Mouse (Mus musculus) neural tube, embryonic 15.5 days (tissue): ENCODE measurements around the gene Tbc1d2. TPM values are rescaled to one million over a fixed set of nuclear protein-coding genes. Genes with fewer than 3 reads are reported as not detected.
A peak's percentile ranks its signal among the peaks of the same experiment; 100 is the strongest.

Experiments used
- ATAC-seq: fragments of 200-750 bp; cut with Nextera tagmentation; 2 replicates; pipeline ENCODE4 v1.8.0; 2017; ENCODE audit warnings: mild to moderate bottlenecking, moderate TSS enrichment, moderate library complexity; ENCODE audit not compliant: low FRiP score
- H3K27ac ChIP-seq: fragments of 300-500 bp; sonication (generic); replicated peaks from 2 replicates; pipeline ENCODE4 v1.5.1; 2015; ENCODE audit warnings: mild to moderate bottlenecking, inconsistent platforms
- H3K27me3 ChIP-seq: fragments of 300-500 bp; sonication (generic); replicated peaks from 2 replicates; pipeline ENCODE4 v1.6.1; 2015; ENCODE audit warnings: inconsistent platforms
- H3K36me3 ChIP-seq: fragments of 300-500 bp; sonication (generic); 2 replicates; pipeline ENCODE4 v1.6.1; 2015; ENCODE audit warnings: inconsistent platforms
- H3K4me1 ChIP-seq: fragments of 300-500 bp; sonication (generic); 2 replicates; pipeline ENCODE4 v1.6.1; 2015; ENCODE audit warnings: inconsistent platforms
- H3K4me2 ChIP-seq: fragments of 300-500 bp; sonication (generic); 2 replicates; pipeline ENCODE4 v1.6.1; 2015; ENCODE audit warnings: inconsistent platforms, mild to moderate bottlenecking, moderate library complexity
- H3K4me3 ChIP-seq: fragments of 300-500 bp; sonication (generic); replicated peaks from 2 replicates; pipeline ENCODE4 v1.5.1; 2015; ENCODE audit warnings: mild to moderate bottlenecking, inconsistent platforms
- H3K9ac ChIP-seq: fragments of 300-500 bp; sonication (generic); replicated peaks from 2 replicates; pipeline ENCODE4 v1.6.1; 2015; ENCODE audit warnings: mild to moderate bottlenecking, inconsistent platforms
- H3K9me3 ChIP-seq: fragments of 300-500 bp; sonication (generic); replicated peaks from 2 replicates; pipeline ENCODE4 v1.6.1; 2016; ENCODE audit warnings: inconsistent platforms
- WGBS: fragments of 180-500 bp; shearing (Covaris S2); methylation state at CpG from one replicate; pipeline ENCODE4 v1.1.7; 2015; ENCODE audit warnings: mixed read lengths; 5-methylcytosine and 5-hydroxymethylcytosine counted together
- polyA plus RNA-seq: library from polyadenylated mRNA; unstranded; fragments of >200 nt; fragmentation: Nextera tagmentation; extraction: Ambion mirVana; gene quantifications from 2 replicates; pipeline ENCODE4 v1.2.1, GENCODE M21; 2015

Gene Tbc1d2
- polyA plus RNA-seq, 1 experiment from 2014 or later, result 0.73 TPM

DNA sequence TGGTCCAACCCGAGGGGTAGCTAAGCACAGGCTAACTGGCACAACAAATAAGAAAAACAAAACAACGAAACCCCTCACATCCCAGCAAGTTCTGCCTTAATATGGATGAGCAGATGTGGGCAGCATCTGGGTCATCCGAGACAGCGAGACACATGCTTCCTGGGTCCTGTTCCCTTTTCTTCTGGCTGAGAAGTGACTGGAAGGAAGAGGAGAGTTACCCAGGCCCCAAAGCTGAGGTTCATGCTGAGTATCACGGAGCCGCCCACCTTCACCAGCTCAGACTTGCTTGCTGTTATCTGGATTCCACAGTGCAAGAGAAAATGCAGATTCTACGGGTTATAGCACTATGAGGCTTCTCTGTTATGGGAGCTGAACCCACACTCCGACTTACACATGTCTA is 29.1 kb downstream of the Tbc1d2 start:
- H3K4me2 ChIP-seq, result no peak overlapping the region
- H3K27ac ChIP-seq, result no peak overlapping the region
- no peaks in the 10 kb centered on the region for H3K36me3 ChIP-seq
- H3K9me3 ChIP-seq, result no peaks in the 10 kb centered on the region
- no peak overlapping the region for H3K4me3 ChIP-seq
- ATAC-seq, result no peak
- WGBS, result 79% methylated on average over 8 of the region's 8 CpGs
- H3K4me1 ChIP-seq, result peaks cover 3% of the 10 kb centered on the region; the same call in 1 of the 2 replicates
- peaks cover 3% of the 10 kb centered on the region; the same call in 1 of the 2 replicates for H3K27me3 ChIP-seq
- H3K9ac ChIP-seq, result no peak overlapping the region

DNA sequence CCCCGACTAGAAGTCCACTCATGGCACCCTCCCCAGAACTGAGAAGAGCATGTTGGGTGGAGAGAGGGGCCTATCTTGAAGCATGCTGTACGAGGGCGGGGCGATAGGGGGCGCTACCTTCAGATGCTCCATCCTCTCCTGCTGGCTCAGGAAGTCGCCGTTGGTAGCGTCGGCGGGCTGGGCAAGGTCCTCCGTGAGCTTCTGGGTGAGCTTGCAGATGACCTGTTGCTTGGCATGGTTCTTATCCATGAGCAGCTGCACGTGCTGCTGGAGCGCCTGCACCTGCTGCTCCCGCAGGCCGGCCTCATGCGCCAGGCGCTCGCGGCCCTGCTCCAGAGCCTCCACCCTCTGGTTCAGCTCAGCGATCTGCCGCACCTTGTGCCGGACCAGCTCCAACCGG is 29.7 kb downstream of the Tbc1d2 start:
- Histone ChIP-seq H3K9me3 (no peaks in the 10 kb centered on the region), H3K9ac (no peak overlapping the region), H3K4me3 (no peak overlapping the region), H3K4me1 (peaks cover 3% of the 10 kb centered on the region; the same call in 1 of the 2 replicates), H3K27ac (no peak overlapping the region), H3K27me3 (peaks cover 3% of the 10 kb centered on the region; the same call in 1 of the 2 replicates), H3K4me2 (peak overlapping the region; percentile 22; the same call in 1 of the 2 replicates), H3K36me3 (no peaks in the 10 kb centered on the region)
- WGBS, result 9% methylated on average over 23 of the region's 23 CpGs
- no peak for ATAC-seq

DNA sequence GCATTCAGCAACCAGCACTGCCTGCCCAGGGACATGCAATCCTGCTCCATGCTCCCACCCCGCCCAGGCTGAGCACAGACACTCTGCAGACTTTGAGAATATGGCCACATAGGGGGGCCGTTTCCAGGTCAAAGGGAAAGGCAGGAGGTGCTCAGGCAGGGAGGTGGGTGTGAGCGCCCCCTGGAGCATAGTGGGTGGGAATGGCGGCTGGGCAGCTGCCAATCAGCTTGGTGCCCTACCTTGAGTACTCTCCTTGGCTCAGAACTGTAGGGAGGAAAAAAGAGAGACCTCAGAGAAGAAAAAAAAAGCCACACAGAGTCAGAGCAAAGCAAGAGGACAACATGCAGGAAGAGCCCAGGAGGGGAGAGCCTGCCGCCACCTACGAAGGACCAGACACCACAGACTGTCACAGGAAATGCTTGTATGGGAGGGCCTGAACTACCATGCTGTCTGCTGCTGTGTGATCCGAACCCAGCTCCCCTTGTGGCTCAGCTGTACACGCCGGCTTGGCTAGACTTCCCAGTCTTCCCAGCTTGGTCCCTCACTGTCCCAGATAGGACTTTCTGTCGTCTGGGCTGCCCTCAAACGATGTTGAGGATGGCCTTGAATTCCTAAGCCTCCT is 31.7 kb downstream of the Tbc1d2 start:
- H3K36me3 ChIP-seq, result no peaks in the 10 kb centered on the region

DNA sequence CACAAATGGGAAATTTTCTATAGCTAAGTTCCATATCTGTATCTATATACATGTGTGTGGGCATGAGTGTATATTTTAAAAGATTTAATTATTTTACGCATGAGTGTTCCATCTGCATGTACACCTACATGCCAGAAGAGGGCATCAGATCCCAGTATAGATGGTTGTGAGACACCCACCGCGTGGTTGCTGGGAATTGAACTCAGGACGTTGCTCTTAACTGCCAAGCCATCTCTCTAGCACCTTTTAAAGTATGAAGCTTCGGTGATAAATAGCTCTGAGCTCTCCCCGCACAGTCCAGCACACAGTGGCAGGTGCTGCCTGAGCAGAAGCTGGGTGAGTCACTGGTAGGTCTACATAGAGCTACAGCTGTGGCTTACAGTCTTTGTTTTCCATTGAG is 32.6 kb downstream of the Tbc1d2 start:
- ATAC-seq, result no peak
- Histone ChIP-seq H3K9ac (no peak overlapping the region), H3K4me2 (no peak overlapping the region), H3K4me1 (peaks cover 3% of the 10 kb centered on the region; the same call in 1 of the 2 replicates), H3K27me3 (peaks cover 10% of the 10 kb centered on the region; the same call in 1 of the 2 replicates), H3K4me3 (no peak overlapping the region), H3K36me3 (no peaks in the 10 kb centered on the region), H3K9me3 (no peaks in the 10 kb centered on the region), H3K27ac (no peak overlapping the region)
- WGBS, result 78% methylated on average over 6 of the region's 6 CpGs

More for the DNA sequence above, 31.7 kb downstream of the Tbc1d2 start:
- Histone ChIP-seq H3K4me1 (peaks cover 3% of the 10 kb centered on the region; the same call in 1 of the 2 replicates), H3K9ac (no peak overlapping the region), H3K4me3 (no peak overlapping the region), H3K9me3 (no peaks in the 10 kb centered on the region), H3K4me2 (no peak overlapping the region), H3K27me3 (peaks cover 10% of the 10 kb centered on the region; the same call in 1 of the 2 replicates), H3K27ac (no peak overlapping the region)
- no peak for ATAC-seq
- WGBS, result 66% methylated on average over 11 of the region's 11 CpGs

DNA sequence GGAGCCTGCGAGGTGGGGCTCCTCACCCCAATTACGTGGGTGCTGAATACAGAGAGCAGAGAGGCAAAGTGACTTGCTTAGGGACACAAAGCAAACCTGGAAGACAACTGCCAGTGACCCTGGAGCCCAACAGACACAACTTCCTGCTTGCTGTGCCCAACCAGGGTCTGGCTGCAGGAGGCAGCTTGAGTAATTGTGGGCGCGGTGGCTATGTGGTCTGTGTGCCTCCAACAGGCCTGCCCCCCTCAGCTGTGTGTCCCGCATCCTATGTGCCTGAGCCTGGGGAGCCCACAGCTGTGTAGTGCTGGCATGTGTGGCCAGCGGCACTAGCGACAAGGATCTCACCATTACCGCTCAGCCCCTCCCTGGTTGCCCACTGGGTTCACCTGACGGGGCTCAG is 35.4 kb downstream of the Tbc1d2 start:
- no peak overlapping the region for H3K27ac ChIP-seq
- no peak overlapping the region for H3K4me3 ChIP-seq
- no peak overlapping the region for H3K4me2 ChIP-seq
- H3K9me3 ChIP-seq, result no peaks in the 10 kb centered on the region
- 82% methylated on average over 9 of the region's 9 CpGs for WGBS
- H3K9ac ChIP-seq, result no peak overlapping the region
- H3K4me1 ChIP-seq, result 0 out of 2 replicates have a peak, but pooled peaks cover 3% of the 10 kb centered on the region
- peaks cover 18% of the 10 kb centered on the region; the same call in 1 of the 2 replicates for H3K27me3 ChIP-seq
- ATAC-seq, result no peak
- no peaks in the 10 kb centered on the region for H3K36me3 ChIP-seq

DNA sequence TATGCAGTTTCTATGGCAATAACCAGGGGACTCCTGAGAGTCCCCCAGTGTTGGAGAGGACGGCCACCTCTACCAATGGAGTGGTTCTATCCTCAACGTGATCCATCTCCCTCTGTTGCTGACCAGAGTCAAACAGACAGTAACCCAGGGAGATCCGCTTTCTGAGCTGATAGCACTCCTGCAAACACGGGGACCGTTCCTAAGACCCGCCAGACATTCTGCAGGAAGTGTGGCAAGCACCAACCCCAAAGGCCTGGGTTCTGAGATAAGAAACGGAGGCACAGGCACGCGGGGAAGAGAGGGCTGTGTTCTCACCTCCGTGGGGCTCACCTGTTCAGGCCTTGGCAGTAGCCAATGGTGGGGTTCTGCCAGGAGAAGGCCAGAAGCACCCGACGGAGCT is 36.4 kb downstream of the Tbc1d2 start:
- Histone ChIP-seq H3K4me3 (no peak overlapping the region), H3K27ac (no peak overlapping the region), H3K27me3 (peaks cover 23% of the 10 kb centered on the region; the same call in 1 of the 2 replicates), H3K9me3 (no peaks in the 10 kb centered on the region), H3K4me1 (0 out of 2 replicates have a peak, but pooled peaks cover 3% of the 10 kb centered on the region), H3K4me2 (no peak overlapping the region), H3K9ac (no peak overlapping the region), H3K36me3 (no peaks in the 10 kb centered on the region)
- 81% methylated on average over 12 of the region's 12 CpGs for WGBS
- no peak for ATAC-seq

DNA sequence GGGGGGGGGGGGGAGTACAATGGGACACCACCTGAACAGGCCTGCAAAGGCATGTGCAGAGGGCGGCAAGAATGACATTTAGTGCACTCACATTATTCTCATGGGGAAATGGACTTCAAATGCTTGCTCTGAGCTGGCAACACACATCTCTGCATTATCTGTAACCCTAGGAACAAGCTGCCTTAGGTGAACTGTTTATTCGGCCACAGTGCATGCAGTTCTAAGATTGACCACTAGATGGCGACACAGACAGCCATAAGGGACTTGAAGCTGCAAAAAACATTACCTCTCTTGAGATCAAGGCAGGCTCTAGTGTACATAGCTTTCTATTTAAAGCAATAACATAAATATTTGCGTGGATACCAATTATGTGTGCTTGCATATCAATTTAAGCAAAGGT is 38.8 kb downstream of the Tbc1d2 start:
- H3K27ac ChIP-seq, result no peak overlapping the region
- ATAC-seq, result peak; percentile 58
- no peak overlapping the region for H3K4me2 ChIP-seq
- no peaks in the 10 kb centered on the region for H3K36me3 ChIP-seq
- H3K9me3 ChIP-seq, result no peaks in the 10 kb centered on the region
- WGBS, result under 1% methylated on average over 4 of the region's 4 CpGs
- H3K4me3 ChIP-seq, result no peak overlapping the region
- H3K27me3 ChIP-seq, result peaks cover 22% of the 10 kb centered on the region; the same call in 1 of the 2 replicates
- no peak overlapping the region for H3K9ac ChIP-seq
- H3K4me1 ChIP-seq, result 0 out of 2 replicates have a peak, but pooled peaks cover 3% of the 10 kb centered on the region

DNA sequence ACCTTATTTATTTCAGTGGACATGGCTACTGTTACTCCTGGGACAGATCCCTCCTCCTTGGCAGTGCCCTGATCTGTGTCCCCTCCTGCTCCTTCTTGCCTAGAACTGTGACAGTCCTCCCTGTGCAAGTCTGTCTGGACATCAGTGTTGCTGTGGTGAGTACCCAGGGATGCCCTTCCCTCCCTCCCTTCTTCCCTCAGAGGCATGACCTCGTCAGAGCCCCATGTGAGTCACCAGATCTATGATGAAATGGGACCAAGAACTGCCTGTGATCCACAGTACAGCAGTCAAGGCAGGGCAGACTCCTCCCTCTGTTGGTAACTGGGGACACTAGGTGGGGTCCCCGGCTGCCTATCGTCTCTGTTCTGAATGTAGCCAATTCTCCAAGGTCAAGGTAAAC is 42.4 kb downstream of the Tbc1d2 start:
- H3K9ac ChIP-seq, result no peak overlapping the region
- H3K4me3 ChIP-seq, result no peak overlapping the region
- no peaks in the 10 kb centered on the region for H3K36me3 ChIP-seq
- H3K27ac ChIP-seq, result no peak overlapping the region
- H3K4me1 ChIP-seq, result 0 out of 2 replicates have a peak, but pooled peaks cover 3% of the 10 kb centered on the region
- no peaks in the 10 kb centered on the region for H3K9me3 ChIP-seq
- 79% methylated on average over 3 of the region's 3 CpGs for WGBS
- H3K27me3 ChIP-seq, result peaks cover 18% of the 10 kb centered on the region; the same call in 1 of the 2 replicates
- ATAC-seq, result no peak
- H3K4me2 ChIP-seq, result no peak overlapping the region

DNA sequence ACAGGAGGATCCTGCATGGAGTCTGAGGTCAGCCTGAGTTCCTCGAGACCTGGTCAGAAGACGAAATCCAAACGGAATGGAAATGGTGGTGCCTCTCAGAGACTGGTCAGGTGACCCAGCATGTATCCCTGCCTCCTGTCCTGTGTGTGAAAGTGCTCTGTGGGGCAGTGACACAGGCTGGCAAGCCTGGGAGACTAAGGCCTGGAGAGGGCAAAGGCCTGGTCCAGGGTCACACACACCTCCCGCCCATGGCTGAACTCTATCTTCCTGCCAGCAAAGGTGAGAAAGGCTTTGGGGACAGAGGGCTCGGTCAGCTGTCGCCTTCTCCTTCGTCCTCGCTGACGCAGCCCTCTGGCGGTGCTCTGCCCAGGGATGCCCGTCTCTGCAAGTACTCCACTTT is 44.6 kb downstream of the Tbc1d2 start:
- Histone ChIP-seq H3K9me3 (no peaks in the 10 kb centered on the region), H3K4me3 (no peak overlapping the region), H3K4me1 (peaks cover 11% of the 10 kb centered on the region; the same call in 1 of the 2 replicates), H3K4me2 (no peak overlapping the region), H3K27ac (no peak overlapping the region), H3K27me3 (peaks cover 24% of the 10 kb centered on the region), H3K36me3 (no peaks in the 10 kb centered on the region), H3K9ac (no peak overlapping the region)
- ATAC-seq, result no peak
- 58% methylated on average over 11 of the region's 11 CpGs for WGBS

DNA sequence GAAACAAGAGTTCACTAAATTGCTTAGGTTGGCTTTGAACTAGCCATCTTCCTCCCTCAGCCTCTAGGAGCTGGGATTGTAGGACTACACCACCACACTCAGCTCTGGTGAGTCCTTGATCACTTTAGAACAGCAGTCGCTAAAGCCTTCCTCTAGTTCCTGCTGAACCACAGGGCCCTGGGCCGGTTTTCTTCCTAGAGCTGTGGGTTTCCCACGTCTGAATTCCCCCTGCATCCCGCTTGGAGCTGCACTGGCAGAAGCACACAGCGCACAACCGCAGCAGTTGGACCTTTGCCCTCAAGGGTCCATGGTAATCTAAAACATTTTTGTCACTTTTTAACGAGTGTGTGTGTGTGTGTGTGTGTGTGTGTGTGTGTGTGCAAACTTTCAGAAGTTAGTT is 47.3 kb downstream of the Tbc1d2 start:
- no peak overlapping the region for H3K9ac ChIP-seq
- no peaks in the 10 kb centered on the region for H3K9me3 ChIP-seq
- 62% methylated on average over 7 of the region's 7 CpGs for WGBS
- H3K4me1 ChIP-seq, result peaks cover 17% of the 10 kb centered on the region; the same call in 1 of the 2 replicates
- no peak overlapping the region for H3K4me3 ChIP-seq
- H3K36me3 ChIP-seq, result no peaks in the 10 kb centered on the region
- no peak for ATAC-seq
- peaks cover 14% of the 10 kb centered on the region for H3K27me3 ChIP-seq
- no peak overlapping the region for H3K4me2 ChIP-seq
- no peak overlapping the region for H3K27ac ChIP-seq

DNA sequence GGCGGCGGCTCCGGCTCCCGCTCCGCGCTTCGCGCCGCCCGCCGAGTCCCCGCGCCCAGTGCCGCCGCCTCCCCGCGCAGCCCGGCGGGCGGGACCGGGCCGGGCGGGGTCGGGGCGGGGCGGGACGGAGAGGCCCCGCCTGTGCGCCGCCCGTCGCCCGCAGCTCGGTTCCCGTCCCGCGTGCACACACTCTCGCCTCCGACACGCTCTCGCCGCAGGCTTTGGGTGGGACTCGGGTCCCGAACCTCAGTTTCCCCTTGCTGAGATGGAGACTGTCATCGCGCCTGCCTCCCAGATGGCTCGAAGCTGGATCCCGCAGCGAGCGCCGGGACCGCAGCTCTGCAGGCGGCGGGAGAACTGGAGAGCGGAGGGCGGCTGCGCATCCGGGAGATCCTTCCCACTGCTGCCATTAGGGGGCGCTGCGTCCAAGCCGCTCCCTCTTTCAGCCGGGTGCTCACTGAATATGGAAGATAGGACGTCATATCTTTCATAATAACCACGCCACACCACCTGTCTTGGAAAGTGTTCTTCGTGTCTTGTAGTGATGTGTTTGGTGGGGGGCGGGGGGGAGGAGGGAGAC is 48.1 kb downstream of the Tbc1d2 start, which contains the start of gene Coro2a:
Gene Coro2a (minus strand): TSS at position 359 of the 580 bp plus-strand sequence.
- Histone ChIP-seq H3K36me3 (no peaks in the 10 kb centered on the region), H3K27ac (peak within 1 kb of the TSS; percentile 54), H3K27me3 (peaks cover 14% of the 10 kb centered on the region), H3K9ac (peak within 1 kb of the TSS; percentile 76), H3K4me3 (peak within 1 kb of the TSS; percentile 60), H3K9me3 (no peaks in the 10 kb centered on the region), H3K4me1 (peaks cover 17% of the 10 kb centered on the region; the same call in 1 of the 2 replicates), H3K4me2 (peak within 1 kb of the TSS; percentile 87)
- peak; percentile 79 for ATAC-seq
- under 1% methylated on average over 47 of the region's 66 CpGs for WGBS
